ENCODE assay signal across 20 mouse cellular contexts in genomic region chr11:32495283-32495682, GRCm38 (mm10). TPM values are rescaled to one million over a fixed set of nuclear protein-coding genes. Genes with fewer than 3 reads are reported as not detected.
DNase-seq lines count a peak whose midpoint lies in the region; ATAC-seq lines count a peak whose summit lies in the region.
"Had no signal": no experiment of that assay in that cellular context is flagged by ENCODE, and none has a peak within 500 bp of the region (broad histone marks: within the 10 kb centered on the region; RNA-seq: fewer than 3 reads in every experiment).

No protein-coding gene starts in this region.

- peak; percentile 75 for ATAC-seq in frontal cortex, adult (ENCODE audit: low TSS enrichment)
- ATAC-seq: activated CD4-positive, CD25-positive, alpha-beta regulatory T cell, adult 4 months; CD4-positive, CD25-positive, alpha-beta regulatory T cell, adult 4 months; Patski had no signal

- no peak for DNase-seq in frontal cortex, adult 2 months (ENCODE audit: extremely low spot score in 1 of 2, low spot score in 1 of 2)
- peak; percentile 33 for DNase-seq in brain, adult 2 months (ENCODE audit: low read depth, low spot score)
- DNase-seq in thymus, postnatal 36 days, result no peak
- DNase-seq: adrenal gland, adult 2 months; adrenal gland, adult 8-10 months; adrenal gland, postnatal 10 days; adrenal gland, postnatal 14 days; adrenal gland, postnatal 25 days; adrenal gland, postnatal 36 days; B cell, adult 2 months; cerebellum, adult 11 months; cerebellum, adult 11-12 months; cerebellum, adult 18-20 months; cerebellum, adult 2 months had no signal

RNA-seq across cellular contexts. Expression of gene Efcab9, which starts 36.6 kb away (rescaled TPM):
- polyA plus RNA-seq in frontal cortex, adult 2 months (2012; rRNA removed), result 0.34 and 0.64 TPM in 2 replicates
- polyA plus RNA-seq: adrenal gland, adult 2 months; brain, embryonic 14.5 days; G1E had no signal

RNA-seq across cellular contexts. Expression of gene Stk10, which starts 37.8 kb away (rescaled TPM):
- 4.2 and 4.6 TPM in 2 replicates for polyA plus RNA-seq in frontal cortex, adult 2 months (2012; rRNA removed)

RNA-seq across cellular contexts. Expression of gene Ubtd2, which starts 40.1 kb away (rescaled TPM):
- 24.0 and 25.4 TPM in 2 replicates for polyA plus RNA-seq in frontal cortex, adult 2 months (2012; rRNA removed)
